ENCODE assay signal across 7 mouse cellular contexts in genomic region chr4:33924889-33925245, GRCm38 (mm10). TPM values are rescaled to one million over a fixed set of nuclear protein-coding genes. Genes with fewer than 3 reads are reported as not detected.
DNase-seq lines count a peak whose midpoint lies in the region; ATAC-seq lines count a peak whose summit lies in the region.

No protein-coding gene starts in this region.

- H3K9me3 ChIP-seq in lung, embryonic 16.5 days (ENCODE audit: control insufficient read depth, low read length), result no peaks in the 10 kb centered on the region
- no peaks in the 10 kb centered on the region for H3K9me3 ChIP-seq in hindbrain, embryonic 14.5 days (ENCODE audit: control insufficient read depth, low read length)
- no peaks in the 10 kb centered on the region for H3K9me3 ChIP-seq in midbrain, embryonic 16.5 days (replicated peaks; ENCODE audit: control insufficient read depth, low read length, poor library complexity, severe bottlenecking)

- peak overlapping the region; percentile 67 for H3K9ac ChIP-seq in lung, embryonic 16.5 days (ENCODE audit: low read length)
- H3K9ac ChIP-seq in hindbrain, embryonic 14.5 days, result peak overlapping the region; percentile 99
- peak overlapping the region; percentile 95 for H3K9ac ChIP-seq in midbrain, embryonic 16.5 days (ENCODE audit: low read depth, low read length)

- peak overlapping the region; percentile 59 for H3K4me3 ChIP-seq in lung, embryonic 16.5 days (ENCODE audit: low read length)
- peak overlapping the region; percentile 81 for H3K4me3 ChIP-seq in hindbrain, embryonic 14.5 days (replicated peaks; ENCODE audit: low read length)
- peak overlapping the region; percentile 61 for H3K4me3 ChIP-seq in midbrain, embryonic 16.5 days (ENCODE audit: low read depth, low read length)

- H3K27ac ChIP-seq in lung, embryonic 16.5 days (ENCODE audit: low read length), result no peak overlapping the region
- peak overlapping the region; percentile 97 for H3K27ac ChIP-seq in hindbrain, embryonic 14.5 days
- peak overlapping the region; percentile 92 for H3K27ac ChIP-seq in midbrain, embryonic 16.5 days (ENCODE audit: low read length)

- peak; percentile 15; the same call in 1 of the 2 replicates for ATAC-seq in lung, embryonic 16.5 days (ENCODE audit: low read depth)
- no peak; the same call in 1 of the 2 replicates for ATAC-seq in hindbrain, embryonic 14.5 days (ENCODE audit: low FRiP score)
- peak; percentile 76 for ATAC-seq in midbrain, embryonic 16.5 days

- H3K4me1 ChIP-seq in lung, embryonic 16.5 days (replicated peaks; ENCODE audit: control insufficient read depth, insufficient read depth, low read length), result peaks cover 13% of the 10 kb centered on the region
- peaks cover 5% of the 10 kb centered on the region; the same call in 1 of the 2 replicates for H3K4me1 ChIP-seq in hindbrain, embryonic 14.5 days (replicated peaks; ENCODE audit: control insufficient read depth, insufficient read depth, low read length)
- peaks cover 11% of the 10 kb centered on the region for H3K4me1 ChIP-seq in midbrain, embryonic 16.5 days (ENCODE audit: control insufficient read depth, insufficient read depth, low read length)

- H3K36me3 ChIP-seq in lung, embryonic 16.5 days (ENCODE audit: control insufficient read depth, insufficient read depth, low read length), result no peaks in the 10 kb centered on the region
- H3K36me3 ChIP-seq in hindbrain, embryonic 14.5 days (replicated peaks; ENCODE audit: control insufficient read depth, insufficient read depth), result no peaks in the 10 kb centered on the region
- H3K36me3 ChIP-seq in midbrain, embryonic 16.5 days (ENCODE audit: control insufficient read depth, insufficient read depth, low read length), result no peaks in the 10 kb centered on the region

- 1% methylated on average over 16 of the region's 24 CpGs for WGBS in lung, embryonic 16.5 days
- under 1% methylated on average over 24 of the region's 24 CpGs for WGBS in hindbrain, embryonic 14.5 days
- WGBS in midbrain, embryonic 16.5 days, result 1% methylated on average over 20 of the region's 24 CpGs

- no peak for DNase-seq in lung, postnatal 25 days (ENCODE audit: low spot score)
- peak; percentile 34 to 63 for DNase-seq in cerebellum, postnatal 4 days (ENCODE audit: low spot score in 2 of 2)
- peak; percentile 47 for DNase-seq in hindbrain, embryonic 14.5 days (ENCODE audit: low spot score)
- no peak for DNase-seq in ovary, postnatal 36 days (ENCODE audit: low spot score)
- no peak for DNase-seq in gastrocnemius, postnatal 4 days (ENCODE audit: low spot score in 2 of 2)

- H3K4me2 ChIP-seq in lung, embryonic 16.5 days (ENCODE audit: low read depth, low read length), result peak overlapping the region; percentile 98
- H3K4me2 ChIP-seq in hindbrain, embryonic 14.5 days (replicated peaks), result peak overlapping the region; percentile 92
- H3K4me2 ChIP-seq in midbrain, embryonic 16.5 days (ENCODE audit: low read length), result peak overlapping the region; percentile 85

- H3K27me3 ChIP-seq in lung, embryonic 16.5 days (ENCODE audit: control insufficient read depth, insufficient read depth, low read depth, low read length), result peaks cover 30% of the 10 kb centered on the region
- H3K27me3 ChIP-seq in hindbrain, embryonic 14.5 days (ENCODE audit: control insufficient read depth, insufficient read depth, low read length), result peaks cover 4% of the 10 kb centered on the region; the same call in 1 of the 2 replicates
- no peaks in the 10 kb centered on the region; the same call in 1 of the 2 replicates for H3K27me3 ChIP-seq in midbrain, embryonic 16.5 days (ENCODE audit: control insufficient read depth, insufficient read depth, low read depth, low read length)

RNA-seq across cellular contexts. Expression of gene Cnr1, which starts 0.5 kb away (rescaled TPM):
- polyA plus RNA-seq in lung, embryonic 16.5 days (2015; fragmentation: Nextera tagmentation; extraction: Ambion mirVana), result 0.46 and 0.69 TPM in 2 replicates
- 86.3 and 90.6 TPM in 2 replicates for polyA plus RNA-seq in hindbrain, embryonic 14.5 days (2014; fragmentation: Nextera tagmentation; extraction: Ambion mirVana)
- 51.7 and 51.9 TPM in 2 replicates for polyA plus RNA-seq in midbrain, embryonic 16.5 days (2015; fragmentation: Nextera tagmentation; extraction: Ambion mirVana)
- 1 to 10 TPM; 7.0 to 9.7 TPM for total RNA-seq in gastrocnemius, postnatal 4 days (2021)

Comparison
In these comparisons a context has a peak if more than half of its experiments do, and no peak if none do; other contexts are left out.
1. DNase-seq: peak in cerebellum, postnatal 4 days (2 of 2) and hindbrain, embryonic 14.5 days (single experiment); none in lung, postnatal 25 days (single experiment), ovary, postnatal 36 days (single experiment) and gastrocnemius, postnatal 4 days (0 of 2).
2. RNA of gene Cnr1, which starts 0.5 kb away (polyA plus RNA-seq): 86.3 to 90.6 TPM in hindbrain, embryonic 14.5 days and 51.7 to 51.9 TPM in midbrain, embryonic 16.5 days; 0.46 to 0.69 TPM in lung, embryonic 16.5 days; every median in the first group is over 10 times any median in the second.
3. Peak in every context shown above with its lines, with median percentiles within 50 percentile points of each other: H3K4me2 ChIP-seq, H3K4me3 ChIP-seq and H3K9ac ChIP-seq.